Mouse (Mus musculus): Measurements from ENCODE around the gene Scamp1. TPM values are rescaled to one million over a fixed set of nuclear protein-coding genes. Genes with fewer than 3 reads are reported as not detected.

Gene Scamp1
- polyA plus RNA-seq, 1 experiment from 2014 or later: 37.1 TPM

GRCm38 (mm10) chr13:94267190-94267589 lies 18.5 kb downstream of the Scamp1 start:
- Histone ChIP-seq H3K9me3 (no peaks in the 10 kb centered on the region), H3K27me3 (replicated peaks) (no peaks in the 10 kb centered on the region), H3K4me3 (replicated peaks) (no peak overlapping the region), H3K9ac (no peak overlapping the region), H3K4me1 (no peaks in the 10 kb centered on the region), H3K36me3 (no peaks in the 10 kb centered on the region), H3K4me2 (no peak overlapping the region), H3K27ac (no peak overlapping the region)
- no peak for ATAC-seq (ENCODE audit: insufficient read depth, low FRiP score, low read depth)
- 47% methylated on average over 4 of the region's 4 CpGs for WGBS

- no peak overlapping the region for H3K4me3 ChIP-seq (replicated peaks)
- H3K27ac ChIP-seq: no peak overlapping the region
- no peaks in the 10 kb centered on the region for H3K9me3 ChIP-seq
- H3K4me1 ChIP-seq: no peaks in the 10 kb centered on the region
- WGBS: 85% methylated on average over 6 of the region's 6 CpGs
- no peak for ATAC-seq (ENCODE audit: insufficient read depth, low FRiP score, low read depth)
- no peaks in the 10 kb centered on the region for H3K36me3 ChIP-seq
- H3K4me2 ChIP-seq: no peak overlapping the region
- H3K27me3 ChIP-seq (replicated peaks): no peaks in the 10 kb centered on the region
- H3K9ac ChIP-seq: no peak overlapping the region
Observed at GRCm38 (mm10) chr13:94266530-94266929, 19.1 kb downstream of the Scamp1 start.

- Histone ChIP-seq H3K4me3 (replicated peaks) (no peak overlapping the region), H3K4me1 (no peaks in the 10 kb centered on the region), H3K27me3 (replicated peaks) (no peaks in the 10 kb centered on the region), H3K9ac (no peak overlapping the region), H3K27ac (no peak overlapping the region), H3K4me2 (no peak overlapping the region), H3K36me3 (no peaks in the 10 kb centered on the region), H3K9me3 (no peaks in the 10 kb centered on the region)
- 75% methylated on average over 3 of the region's 3 CpGs for WGBS
- no peak for ATAC-seq (ENCODE audit: insufficient read depth, low FRiP score, low read depth)
Observed at GRCm38 (mm10) chr13:94265291-94265690, 20.4 kb downstream of the Scamp1 start.

- ATAC-seq (ENCODE audit: insufficient read depth, low FRiP score, low read depth): peak; percentile 63; the same call in 1 of the 2 replicates
- no peaks in the 10 kb centered on the region for H3K36me3 ChIP-seq
- no peak overlapping the region for H3K4me2 ChIP-seq
- 62% methylated on average over 5 of the region's 5 CpGs for WGBS
- H3K4me1 ChIP-seq: no peaks in the 10 kb centered on the region
- H3K27ac ChIP-seq: no peak overlapping the region
- H3K4me3 ChIP-seq (replicated peaks): no peak overlapping the region
- H3K9me3 ChIP-seq: no peaks in the 10 kb centered on the region
- no peaks in the 10 kb centered on the region for H3K27me3 ChIP-seq (replicated peaks)
- H3K9ac ChIP-seq: no peak overlapping the region
Observed at GRCm38 (mm10) chr13:94263943-94264342, 21.7 kb downstream of the Scamp1 start.

- H3K27me3 ChIP-seq (replicated peaks): no peaks in the 10 kb centered on the region
- no peak overlapping the region for H3K9ac ChIP-seq
- no peak overlapping the region for H3K4me3 ChIP-seq (replicated peaks)
- peak; percentile 49 for ATAC-seq (ENCODE audit: insufficient read depth, low FRiP score, low read depth)
- H3K27ac ChIP-seq: no peak overlapping the region
- no peaks in the 10 kb centered on the region for H3K9me3 ChIP-seq
- no peaks in the 10 kb centered on the region for H3K36me3 ChIP-seq
- H3K4me1 ChIP-seq: no peaks in the 10 kb centered on the region
- 77% methylated on average over 4 of the region's 4 CpGs for WGBS
- no peak overlapping the region for H3K4me2 ChIP-seq
Observed at GRCm38 (mm10) chr13:94262551-94262950, 23.1 kb downstream of the Scamp1 start.

- no peak for ATAC-seq (ENCODE audit: insufficient read depth, low FRiP score, low read depth)
- Histone ChIP-seq H3K4me1 (0 out of 2 replicates have a peak, but pooled peaks cover 4% of the 10 kb centered on the region), H3K36me3 (no peaks in the 10 kb centered on the region), H3K9me3 (no peaks in the 10 kb centered on the region), H3K4me3 (replicated peaks) (no peak overlapping the region), H3K4me2 (no peak overlapping the region), H3K27ac (0 out of 2 replicates have a peak overlapping the region, but pooled peaks have one; percentile 6), H3K9ac (no peak overlapping the region), H3K27me3 (replicated peaks) (no peaks in the 10 kb centered on the region)
- 74% methylated on average over 6 of the region's 6 CpGs for WGBS
Observed at GRCm38 (mm10) chr13:94261624-94262023, 24.0 kb downstream of the Scamp1 start.

GRCm38 (mm10) chr13:94260961-94261360 lies 24.7 kb downstream of the Scamp1 start:
- Histone ChIP-seq H3K4me1 (0 out of 2 replicates have a peak, but pooled peaks cover 4% of the 10 kb centered on the region), H3K27me3 (replicated peaks) (no peaks in the 10 kb centered on the region), H3K9ac (no peak overlapping the region), H3K27ac (0 out of 2 replicates have a peak overlapping the region, but pooled peaks have one; percentile 6), H3K36me3 (no peaks in the 10 kb centered on the region), H3K4me3 (replicated peaks) (no peak overlapping the region), H3K9me3 (no peaks in the 10 kb centered on the region), H3K4me2 (no peak overlapping the region)
- ATAC-seq (ENCODE audit: insufficient read depth, low FRiP score, low read depth): no peak
- WGBS: 74% methylated on average over 8 of the region's 8 CpGs

- no peaks in the 10 kb centered on the region for H3K36me3 ChIP-seq
- H3K4me3 ChIP-seq (replicated peaks): no peak overlapping the region
- no peaks in the 10 kb centered on the region for H3K9me3 ChIP-seq
- H3K27ac ChIP-seq: no peak overlapping the region
- H3K4me2 ChIP-seq: no peak overlapping the region
- WGBS: 71% methylated on average over 5 of the region's 5 CpGs
- H3K9ac ChIP-seq: no peak overlapping the region
- 0 out of 2 replicates have a peak, but pooled peaks cover 4% of the 10 kb centered on the region for H3K4me1 ChIP-seq
- no peaks in the 10 kb centered on the region for H3K27me3 ChIP-seq (replicated peaks)
- no peak for ATAC-seq (ENCODE audit: insufficient read depth, low FRiP score, low read depth)
Observed at GRCm38 (mm10) chr13:94259210-94259609, 26.4 kb downstream of the Scamp1 start.

GRCm38 (mm10) chr13:94258530-94258929 lies 27.1 kb downstream of the Scamp1 start:
- Histone ChIP-seq H3K4me1 (0 out of 2 replicates have a peak, but pooled peaks cover 4% of the 10 kb centered on the region), H3K9ac (no peak overlapping the region), H3K36me3 (no peaks in the 10 kb centered on the region), H3K27me3 (replicated peaks) (no peaks in the 10 kb centered on the region), H3K9me3 (no peaks in the 10 kb centered on the region), H3K4me3 (replicated peaks) (no peak overlapping the region), H3K27ac (no peak overlapping the region), H3K4me2 (no peak overlapping the region)
- no peak for ATAC-seq (ENCODE audit: insufficient read depth, low FRiP score, low read depth)
- WGBS: 70% methylated on average over 6 of the region's 6 CpGs

- Histone ChIP-seq H3K4me2 (no peak overlapping the region), H3K27ac (peak overlapping the region; percentile 1; the same call in 1 of the 2 replicates)
- 53% methylated on average over 2 of the region's 2 CpGs for WGBS
Observed at GRCm38 (mm10) chr13:94257711-94258110, 27.9 kb downstream of the Scamp1 start.

GRCm38 (mm10) chr13:94255176-94255575 lies 30.5 kb downstream of the Scamp1 start:
- H3K4me2 ChIP-seq: no peak overlapping the region
- 0 out of 2 replicates have a peak, but pooled peaks cover 4% of the 10 kb centered on the region for H3K4me1 ChIP-seq
- H3K27me3 ChIP-seq (replicated peaks): no peaks in the 10 kb centered on the region
- no peaks in the 10 kb centered on the region for H3K9me3 ChIP-seq
- 94% methylated on average over 2 of the region's 2 CpGs for WGBS
- H3K27ac ChIP-seq: no peak overlapping the region
- ATAC-seq (ENCODE audit: insufficient read depth, low FRiP score, low read depth): no peak
- no peak overlapping the region for H3K9ac ChIP-seq
- no peak overlapping the region for H3K4me3 ChIP-seq (replicated peaks)
- H3K36me3 ChIP-seq: no peaks in the 10 kb centered on the region

More at GRCm38 (mm10) chr13:94257711-94258110, 27.9 kb downstream of the Scamp1 start:
- no peaks in the 10 kb centered on the region for H3K9me3 ChIP-seq
- 0 out of 2 replicates have a peak, but pooled peaks cover 4% of the 10 kb centered on the region for H3K4me1 ChIP-seq
- no peaks in the 10 kb centered on the region for H3K27me3 ChIP-seq (replicated peaks)
- H3K9ac ChIP-seq: no peak overlapping the region
- no peak overlapping the region for H3K4me3 ChIP-seq (replicated peaks)
- no peak for ATAC-seq (ENCODE audit: insufficient read depth, low FRiP score, low read depth)
- H3K36me3 ChIP-seq: no peaks in the 10 kb centered on the region

GRCm38 (mm10) chr13:94254286-94254685 lies 31.4 kb downstream of the Scamp1 start:
- ATAC-seq (ENCODE audit: insufficient read depth, low FRiP score, low read depth): no peak
- Histone ChIP-seq H3K4me1 (0 out of 2 replicates have a peak, but pooled peaks cover 4% of the 10 kb centered on the region), H3K27me3 (replicated peaks) (no peaks in the 10 kb centered on the region), H3K4me3 (replicated peaks) (no peak overlapping the region), H3K36me3 (no peaks in the 10 kb centered on the region), H3K27ac (no peak overlapping the region), H3K4me2 (no peak overlapping the region), H3K9ac (no peak overlapping the region), H3K9me3 (no peaks in the 10 kb centered on the region)
- 64% methylated on average over 3 of the region's 3 CpGs for WGBS

GRCm38 (mm10) chr13:94253052-94253451 lies 32.6 kb downstream of the Scamp1 start:
- 66% methylated on average over 5 of the region's 5 CpGs for WGBS
- no peaks in the 10 kb centered on the region for H3K9me3 ChIP-seq
- no peak overlapping the region for H3K9ac ChIP-seq
- peak; percentile 65; the same call in 1 of the 2 replicates for ATAC-seq (ENCODE audit: insufficient read depth, low FRiP score, low read depth)
- no peak overlapping the region for H3K4me2 ChIP-seq
- H3K36me3 ChIP-seq: no peaks in the 10 kb centered on the region
- H3K27ac ChIP-seq: peak overlapping the region; percentile 44; the same call in 1 of the 2 replicates
- H3K4me3 ChIP-seq (replicated peaks): no peak overlapping the region
- H3K4me1 ChIP-seq: 0 out of 2 replicates have a peak, but pooled peaks cover 4% of the 10 kb centered on the region
- no peaks in the 10 kb centered on the region for H3K27me3 ChIP-seq (replicated peaks)
